Mouse (Mus musculus): ENCODE results near the gene Catsper3.

GRCm38 (mm10) chr13:55801246-55801645 is 16.9 kb downstream of the Catsper3 start:
- no peak for TF ChIP-seq CTCF (IDR thresholded peaks at IDR 0.05; ENCODE audit: borderline replicate concordance, insufficient read depth, low read length)
- no peak for TF ChIP-seq POLR2A (IDR thresholded peaks at IDR 0.05; ENCODE audit: low read depth, low read length)
